Mouse (Mus musculus) limb, embryonic 15.5 days (tissue): ENCODE data around the gene Klhl29. TPM values are rescaled to one million over a fixed set of nuclear protein-coding genes. Genes with fewer than 3 reads are reported as not detected.

Source experiments
- ATAC-seq: fragments of 200-750 bp; cut with Nextera tagmentation; 2 replicates; pipeline ENCODE4 v1.8.0; 2017; ENCODE audit warnings: low read depth, moderate TSS enrichment; ENCODE audit not compliant: insufficient number of reproducible peaks, low FRiP score, low TSS enrichment
- H3K27ac ChIP-seq: fragments of 300-500 bp; sonication (generic); 2 replicates; pipeline ENCODE4 v1.5.1; 2015; ENCODE audit warnings: moderate library complexity, mild to moderate bottlenecking, inconsistent platforms
- H3K27me3 ChIP-seq: fragments of 300-500 bp; sonication (generic); 2 replicates; pipeline ENCODE4 v1.6.1; 2015; ENCODE audit warnings: inconsistent platforms
- H3K36me3 ChIP-seq: fragments of 300-500 bp; sonication (generic); 2 replicates; pipeline ENCODE4 v1.6.1; 2015; ENCODE audit warnings: inconsistent platforms
- H3K4me1 ChIP-seq: fragments of 300-500 bp; sonication (generic); 2 replicates; pipeline ENCODE4 v1.6.1; 2015; ENCODE audit warnings: inconsistent platforms
- H3K4me2 ChIP-seq: fragments of 300-500 bp; sonication (generic); 2 replicates; pipeline ENCODE4 v1.6.1; 2015; ENCODE audit warnings: mild to moderate bottlenecking, inconsistent platforms
- H3K4me3 ChIP-seq: fragments of 300-500 bp; sonication (generic); 2 replicates; pipeline ENCODE4 v1.5.1; 2015; ENCODE audit warnings: mild to moderate bottlenecking, inconsistent platforms
- H3K9ac ChIP-seq: fragments of 300-500 bp; sonication (generic); 2 replicates; pipeline ENCODE4 v1.6.1; 2015; ENCODE audit warnings: inconsistent platforms
- H3K9me3 ChIP-seq: fragments of 300-500 bp; sonication (generic); 2 replicates; pipeline ENCODE4 v1.6.1; 2016; ENCODE audit warnings: inconsistent platforms
- WGBS: fragments of 180-500 bp; shearing (Covaris S2); methylation state at CpG from one replicate; pipeline ENCODE4 v1.1.7; 2015; 5-methylcytosine and 5-hydroxymethylcytosine counted together
- polyA plus RNA-seq: library from polyadenylated mRNA; unstranded; fragments of >200 nt; fragmentation: Nextera tagmentation; extraction: Ambion mirVana; gene quantifications from 2 replicates; pipeline ENCODE4 v1.2.1, GENCODE M21; 2015

Gene Klhl29
- polyA plus RNA-seq, 1 experiment from 2014 or later: 2.2 TPM

DNA sequence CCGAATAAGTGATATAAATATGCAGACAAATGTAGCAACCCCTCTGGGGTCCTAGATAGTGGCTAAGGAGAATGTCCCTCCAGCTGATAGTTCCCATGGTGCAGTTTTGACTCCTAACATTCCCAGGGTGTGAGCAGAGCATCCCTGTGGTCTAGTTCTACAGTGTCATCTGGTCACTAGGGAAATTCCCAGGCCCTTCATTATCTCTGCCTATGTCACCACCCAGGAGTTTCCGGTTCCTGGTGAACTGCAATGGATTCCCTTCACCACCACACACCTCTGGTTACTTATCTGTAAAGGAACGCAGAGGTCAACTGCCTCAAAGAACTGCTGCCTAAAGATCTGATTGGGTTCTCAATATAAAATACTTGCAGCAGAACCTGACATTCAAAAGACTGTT lies 54.5 kb downstream of the Klhl29 start:
- Histone ChIP-seq H3K4me3 (no peak overlapping the region), H3K4me2 (no peak overlapping the region), H3K9ac (no peak overlapping the region), H3K4me1 (peaks cover 18% of the 10 kb centered on the region), H3K9me3 (no peaks in the 10 kb centered on the region), H3K27me3 (no peaks in the 10 kb centered on the region), H3K36me3 (no peaks in the 10 kb centered on the region), H3K27ac (no peak overlapping the region)
- WGBS: 89% methylated on average over 3 of the region's 3 CpGs
- ATAC-seq: no peak

DNA sequence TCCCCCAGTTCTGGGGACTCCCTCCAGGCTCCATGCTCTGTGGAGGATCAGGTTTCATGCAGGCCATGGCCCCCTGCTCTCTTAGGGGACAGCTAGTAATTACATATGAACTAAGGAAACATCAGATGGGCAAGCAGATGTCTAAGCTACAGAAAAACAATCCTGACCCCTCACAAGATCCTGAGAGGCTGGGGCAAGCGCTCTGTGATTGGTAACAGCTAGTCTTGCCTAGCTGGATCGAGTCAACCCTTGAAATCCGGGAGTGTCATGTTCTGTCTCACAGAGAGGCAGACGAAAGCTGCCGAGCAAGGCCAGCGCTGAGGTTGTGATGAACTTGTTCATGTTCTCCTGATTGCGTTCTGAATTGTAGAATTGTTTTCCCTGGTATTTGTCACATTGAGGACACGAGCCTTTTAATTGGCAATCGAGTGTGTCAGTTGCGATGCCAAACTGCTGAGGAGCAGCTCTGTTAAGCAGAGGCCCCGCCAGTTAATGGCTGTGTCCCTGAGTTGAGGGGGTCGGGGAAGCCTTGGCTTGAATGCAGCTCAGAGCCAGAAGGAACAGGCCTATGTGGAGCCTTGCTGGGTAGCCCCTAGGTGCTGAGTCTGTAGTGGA lies 56.0 kb downstream of the Klhl29 start:
- peaks cover 19% of the 10 kb centered on the region for H3K4me1 ChIP-seq
- no peaks in the 10 kb centered on the region for H3K27me3 ChIP-seq
- H3K9me3 ChIP-seq: no peaks in the 10 kb centered on the region
- WGBS: 16% methylated on average over 12 of the region's 12 CpGs
- H3K4me2 ChIP-seq: no peak overlapping the region
- H3K36me3 ChIP-seq: no peaks in the 10 kb centered on the region
- no peak overlapping the region for H3K27ac ChIP-seq
- H3K4me3 ChIP-seq: no peak overlapping the region
- no peak for ATAC-seq
- H3K9ac ChIP-seq: no peak overlapping the region

GRCm38 (mm10) chr12:5316029-5316567 lies 59.4 kb downstream of the Klhl29 start:
- H3K36me3 ChIP-seq: no peaks in the 10 kb centered on the region

GRCm38 (mm10) chr12:5307923-5308322 lies 67.6 kb downstream of the Klhl29 start:
- no peak overlapping the region for H3K4me3 ChIP-seq
- no peaks in the 10 kb centered on the region for H3K36me3 ChIP-seq
- H3K4me2 ChIP-seq: no peak overlapping the region
- H3K27ac ChIP-seq: no peak overlapping the region
- H3K9me3 ChIP-seq: no peaks in the 10 kb centered on the region
- WGBS: 97% methylated on average over 2 of the region's 2 CpGs
- H3K9ac ChIP-seq: no peak overlapping the region
- no peaks in the 10 kb centered on the region for H3K4me1 ChIP-seq
- H3K27me3 ChIP-seq: no peaks in the 10 kb centered on the region
- ATAC-seq: no peak

More at GRCm38 (mm10) chr12:5316029-5316567, 59.4 kb downstream of the Klhl29 start:
- Histone ChIP-seq H3K9ac (no peak overlapping the region), H3K4me1 (peaks cover 19% of the 10 kb centered on the region), H3K9me3 (no peaks in the 10 kb centered on the region), H3K4me2 (no peak overlapping the region), H3K27ac (no peak overlapping the region), H3K4me3 (no peak overlapping the region), H3K27me3 (no peaks in the 10 kb centered on the region)
- ATAC-seq: no peak
- WGBS: 67% methylated on average over 9 of the region's 9 CpGs

DNA sequence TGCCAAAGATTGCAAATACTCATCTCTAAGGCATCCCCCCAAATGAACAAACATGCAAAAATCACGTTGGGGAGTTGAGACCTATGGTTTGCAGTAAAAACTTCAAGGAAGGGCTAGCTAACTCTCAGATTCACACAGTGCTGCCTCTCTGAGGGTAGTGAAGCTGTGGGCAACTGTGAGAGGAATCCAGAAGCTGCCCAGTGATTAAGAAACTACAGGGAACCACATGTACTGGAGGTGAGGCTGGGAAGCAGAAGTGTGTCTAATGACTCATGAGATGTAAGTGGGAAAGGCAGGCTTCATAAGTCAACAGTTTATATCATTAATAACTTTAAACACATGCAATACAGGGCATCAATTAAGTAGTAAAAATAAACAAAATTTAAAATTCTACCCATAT lies 70.0 kb downstream of the Klhl29 start:
- Histone ChIP-seq H3K4me2 (no peak overlapping the region), H3K27ac (no peak overlapping the region), H3K27me3 (no peaks in the 10 kb centered on the region), H3K9ac (no peak overlapping the region), H3K9me3 (no peaks in the 10 kb centered on the region), H3K4me3 (no peak overlapping the region), H3K4me1 (peaks cover 9% of the 10 kb centered on the region), H3K36me3 (no peaks in the 10 kb centered on the region)
- ATAC-seq: no peak
- 53% methylated on average over 1 of the region's 1 CpGs for WGBS

DNA sequence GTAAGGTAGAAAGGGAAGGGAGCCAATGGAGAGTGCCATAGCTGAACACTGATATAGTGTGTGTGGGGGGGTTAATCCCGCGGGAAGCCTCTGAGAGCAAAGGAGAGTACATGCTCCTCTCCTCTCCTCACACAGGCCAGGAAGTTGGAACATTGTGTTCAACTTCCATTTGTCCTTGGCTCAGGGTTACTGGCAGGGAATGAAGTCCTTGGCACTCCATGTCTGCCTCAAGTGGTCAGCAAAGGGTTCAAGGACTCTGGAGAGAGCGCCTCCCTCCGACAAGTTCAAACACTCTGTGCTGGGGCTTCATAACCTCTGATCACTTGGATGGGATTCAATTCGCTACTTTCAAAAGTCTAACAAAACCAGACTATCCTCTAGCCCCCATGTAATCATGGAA lies 71.6 kb downstream of the Klhl29 start:
- no peaks in the 10 kb centered on the region for H3K27me3 ChIP-seq
- ATAC-seq: no peak
- no peak overlapping the region for H3K4me3 ChIP-seq
- H3K4me2 ChIP-seq: no peak overlapping the region
- no peak overlapping the region for H3K27ac ChIP-seq
- 89% methylated on average over 5 of the region's 5 CpGs for WGBS
- no peaks in the 10 kb centered on the region for H3K36me3 ChIP-seq
- no peak overlapping the region for H3K9ac ChIP-seq
- no peaks in the 10 kb centered on the region for H3K9me3 ChIP-seq
- peaks cover 19% of the 10 kb centered on the region for H3K4me1 ChIP-seq

DNA sequence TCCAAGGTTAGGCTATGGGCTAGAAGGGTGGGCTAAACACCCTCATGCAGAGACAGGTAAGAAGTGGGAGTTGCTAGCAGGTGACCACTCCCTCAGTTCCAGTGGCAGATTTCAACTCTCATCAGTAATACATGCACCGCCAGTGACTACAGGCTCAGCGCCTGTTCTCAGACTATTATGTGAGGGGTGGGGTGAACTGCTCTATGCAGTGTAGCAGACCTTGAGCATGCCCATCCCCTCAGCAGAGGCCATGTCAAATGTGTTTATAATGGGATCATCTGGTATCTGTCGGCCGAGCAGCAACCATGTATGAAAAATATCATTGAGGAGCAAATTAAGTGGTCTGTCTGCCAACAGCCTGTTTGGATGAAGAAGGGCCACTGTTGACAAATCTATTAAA lies 72.4 kb downstream of the Klhl29 start:
- Histone ChIP-seq H3K27me3 (no peaks in the 10 kb centered on the region), H3K4me3 (no peak overlapping the region), H3K27ac (no peak overlapping the region), H3K4me2 (no peak overlapping the region), H3K9me3 (no peaks in the 10 kb centered on the region), H3K4me1 (peaks cover 19% of the 10 kb centered on the region), H3K9ac (no peak overlapping the region), H3K36me3 (no peaks in the 10 kb centered on the region)
- 88% methylated on average over 4 of the region's 4 CpGs for WGBS
- ATAC-seq: no peak

GRCm38 (mm10) chr12:5301841-5302240 lies 73.6 kb downstream of the Klhl29 start:
- ATAC-seq: no peak
- peaks cover 19% of the 10 kb centered on the region for H3K4me1 ChIP-seq
- H3K9me3 ChIP-seq: no peaks in the 10 kb centered on the region
- no peak overlapping the region for H3K27ac ChIP-seq
- no peak overlapping the region for H3K9ac ChIP-seq
- no peaks in the 10 kb centered on the region for H3K36me3 ChIP-seq
- WGBS: 53% methylated on average over 5 of the region's 5 CpGs
- no peaks in the 10 kb centered on the region for H3K27me3 ChIP-seq
- no peak overlapping the region for H3K4me2 ChIP-seq
- no peak overlapping the region for H3K4me3 ChIP-seq

DNA sequence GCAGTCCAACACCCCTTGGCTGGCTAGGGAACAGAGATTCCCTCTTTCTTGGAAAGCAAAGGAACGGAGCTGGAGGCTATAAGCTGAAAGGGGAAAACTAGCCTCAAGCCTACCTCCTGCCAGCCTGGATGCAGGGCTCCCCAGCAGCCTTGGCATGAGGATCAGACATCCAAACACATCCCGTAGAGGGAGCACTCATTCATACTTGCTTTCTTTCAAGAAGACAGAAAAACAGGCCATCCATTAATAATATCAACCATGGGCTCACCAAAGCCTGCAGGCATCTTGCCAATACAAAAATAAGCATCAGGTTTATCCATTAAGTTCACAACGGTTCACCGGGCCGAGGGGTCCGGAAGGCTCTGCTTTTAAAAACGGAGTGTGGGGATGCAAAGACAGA lies 79.1 kb downstream of the Klhl29 start:
- no peak overlapping the region for H3K27ac ChIP-seq
- no peaks in the 10 kb centered on the region for H3K27me3 ChIP-seq
- H3K9ac ChIP-seq: no peak overlapping the region
- no peak overlapping the region for H3K4me3 ChIP-seq
- no peak overlapping the region for H3K4me2 ChIP-seq
- H3K4me1 ChIP-seq: peaks cover 17% of the 10 kb centered on the region
- no peaks in the 10 kb centered on the region for H3K36me3 ChIP-seq
- no peak for ATAC-seq
- no peaks in the 10 kb centered on the region for H3K9me3 ChIP-seq
- 57% methylated on average over 7 of the region's 7 CpGs for WGBS

- no peak overlapping the region for H3K27ac ChIP-seq
- no peak for ATAC-seq
- no peak overlapping the region for H3K4me2 ChIP-seq
- no peak overlapping the region for H3K9ac ChIP-seq
- no peaks in the 10 kb centered on the region for H3K4me1 ChIP-seq
- no peaks in the 10 kb centered on the region for H3K27me3 ChIP-seq
- no peak overlapping the region for H3K4me3 ChIP-seq
- H3K36me3 ChIP-seq: no peaks in the 10 kb centered on the region
- H3K9me3 ChIP-seq: no peaks in the 10 kb centered on the region
- WGBS: 80% methylated on average over 7 of the region's 7 CpGs
Measured at GRCm38 (mm10) chr12:5292316-5292715, 83.2 kb downstream of the Klhl29 start.

DNA sequence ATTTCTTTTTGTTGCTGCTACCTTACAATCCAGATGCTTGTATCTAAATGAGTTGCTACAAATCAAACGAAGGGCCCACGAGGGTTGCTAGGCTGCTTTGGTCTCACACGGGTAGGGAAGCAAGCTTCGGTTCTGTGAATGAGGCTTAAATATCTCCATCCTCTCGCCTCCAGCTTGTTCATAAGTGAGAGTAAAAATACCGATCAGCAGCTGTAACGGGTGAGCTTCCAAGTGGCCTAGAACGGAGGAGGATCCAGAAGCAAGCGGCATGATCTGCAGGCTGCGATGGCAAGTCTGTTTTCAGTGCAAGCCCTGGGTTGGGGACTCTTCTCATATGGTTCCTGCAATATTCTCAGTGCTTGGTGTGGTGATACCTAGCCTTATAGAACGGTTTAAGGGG lies 89.9 kb downstream of the Klhl29 start:
- no peaks in the 10 kb centered on the region for H3K27me3 ChIP-seq
- no peak overlapping the region for H3K4me2 ChIP-seq
- no peak overlapping the region for H3K27ac ChIP-seq
- H3K4me3 ChIP-seq: no peak overlapping the region
- no peaks in the 10 kb centered on the region for H3K36me3 ChIP-seq
- H3K4me1 ChIP-seq: peaks cover 12% of the 10 kb centered on the region
- 77% methylated on average over 11 of the region's 11 CpGs for WGBS
- H3K9me3 ChIP-seq: no peaks in the 10 kb centered on the region
- no peak for ATAC-seq
- H3K9ac ChIP-seq: no peak overlapping the region

- Histone ChIP-seq H3K4me1 (peaks cover 17% of the 10 kb centered on the region), H3K36me3 (no peaks in the 10 kb centered on the region), H3K4me3 (no peak overlapping the region), H3K27ac (no peak overlapping the region), H3K27me3 (no peaks in the 10 kb centered on the region), H3K9me3 (no peaks in the 10 kb centered on the region), H3K9ac (no peak overlapping the region), H3K4me2 (no peak overlapping the region)
- WGBS: 84% methylated on average over 6 of the region's 6 CpGs
- no peak for ATAC-seq
Measured at GRCm38 (mm10) chr12:5284961-5285360, 90.5 kb downstream of the Klhl29 start.

DNA sequence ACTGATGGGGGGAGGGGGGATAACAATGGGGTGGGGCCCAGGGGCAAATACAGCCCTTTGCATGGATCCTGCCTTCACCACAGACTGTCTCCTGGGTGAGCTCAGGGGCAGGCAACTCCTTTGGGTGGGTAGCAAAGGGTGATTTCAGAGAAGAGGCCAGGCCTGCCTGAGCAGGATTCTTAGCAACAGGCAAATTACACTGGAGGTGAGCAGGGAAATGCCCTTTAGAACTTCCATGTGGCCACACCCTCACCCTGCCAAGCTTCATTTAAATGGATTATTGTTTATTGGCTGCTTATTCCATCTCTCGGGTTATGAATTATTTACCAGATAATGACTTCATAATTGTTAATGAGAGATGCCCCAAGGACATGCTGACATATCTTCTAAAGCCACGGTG lies 91.8 kb downstream of the Klhl29 start:
- H3K27me3 ChIP-seq: no peaks in the 10 kb centered on the region
- no peak overlapping the region for H3K27ac ChIP-seq
- H3K9me3 ChIP-seq: no peaks in the 10 kb centered on the region
- no peak overlapping the region for H3K4me2 ChIP-seq
- peaks cover 22% of the 10 kb centered on the region for H3K4me1 ChIP-seq
- 59% methylated on average over 2 of the region's 2 CpGs for WGBS
- H3K9ac ChIP-seq: no peak overlapping the region
- no peak for ATAC-seq
- no peaks in the 10 kb centered on the region for H3K36me3 ChIP-seq
- no peak overlapping the region for H3K4me3 ChIP-seq
